Mouse (Mus musculus) cerebellum, adult 11-12 months (tissue): ENCODE results near the gene Kcnj12.

Experiments used
- DNase-seq: peaks from one replicate; pipeline ENCODE4 v3.0.0; 2022

The Kcnj12 gene

DNA sequence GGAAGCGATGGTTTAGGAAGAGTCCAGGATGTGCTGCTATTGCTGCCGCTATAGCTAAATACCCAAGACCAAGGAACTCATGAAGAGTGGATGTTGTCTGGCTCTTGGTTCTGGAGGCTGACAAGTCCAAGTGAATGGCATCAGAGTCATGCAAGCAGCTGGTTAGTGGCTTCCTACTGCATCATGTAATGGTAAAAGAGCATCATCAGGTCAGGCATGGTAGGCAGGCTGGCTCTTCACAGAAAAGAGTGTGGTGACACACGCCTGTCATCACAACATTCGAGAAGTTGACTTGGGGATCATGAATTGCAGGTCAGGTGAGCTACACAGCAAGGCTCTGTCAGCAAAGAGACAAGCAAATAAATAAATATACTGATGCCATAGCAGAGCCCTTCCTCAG lies 89.1 kb downstream of the Kcnj12 start:
- no peak for DNase-seq

DNA sequence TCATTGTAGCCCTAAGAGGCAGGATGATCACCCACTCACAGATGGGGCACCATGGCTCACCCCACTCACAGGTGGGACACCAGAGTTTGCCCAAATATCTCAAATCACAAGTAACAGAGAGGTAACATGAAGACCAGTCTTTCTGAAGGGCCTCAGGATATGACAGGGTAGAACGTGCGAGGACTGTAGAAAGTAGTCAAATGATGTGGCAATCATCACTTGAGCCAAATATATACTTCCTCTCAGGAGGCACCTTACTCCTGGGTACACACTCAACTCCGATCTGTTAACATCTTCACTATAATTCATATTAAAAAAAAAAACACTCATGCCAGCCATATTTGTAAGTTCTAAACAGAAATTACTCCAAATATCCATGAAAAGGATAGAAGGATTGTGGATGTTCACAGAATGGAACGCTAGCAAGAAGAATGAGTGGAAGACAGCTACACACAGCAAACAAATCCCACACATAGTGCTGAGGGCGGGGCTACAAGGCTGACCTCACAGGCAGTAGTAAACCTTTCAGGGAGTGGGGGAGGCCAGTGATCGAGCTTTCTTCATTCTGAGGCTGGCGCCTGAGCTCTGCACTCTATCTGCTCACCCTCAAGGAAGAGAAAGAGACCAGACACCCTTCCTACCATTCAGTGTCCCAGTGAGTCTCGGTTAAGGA lies 90.1 kb downstream of the Kcnj12 start:
- no peak for DNase-seq

DNA sequence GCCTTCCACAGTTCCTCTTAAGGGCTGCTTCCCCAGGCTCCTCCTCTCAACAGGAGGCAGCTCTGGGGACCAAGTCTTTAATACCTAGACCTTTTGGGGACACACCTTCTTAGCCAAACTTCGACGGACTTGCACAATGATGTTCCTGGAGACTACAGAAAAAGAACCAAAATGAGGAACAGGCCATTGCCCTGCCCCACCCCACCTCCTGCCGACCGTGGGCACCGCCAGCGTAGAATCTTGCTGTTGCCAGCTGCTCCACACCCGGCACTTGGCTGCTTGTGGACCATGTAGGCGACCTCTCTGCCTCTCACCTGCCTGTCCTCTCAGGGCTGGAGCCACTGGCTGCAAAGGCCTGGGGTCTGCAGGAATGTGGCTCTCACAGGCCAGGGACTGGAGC lies 93.9 kb downstream of the Kcnj12 start:
- no peak for DNase-seq

DNA sequence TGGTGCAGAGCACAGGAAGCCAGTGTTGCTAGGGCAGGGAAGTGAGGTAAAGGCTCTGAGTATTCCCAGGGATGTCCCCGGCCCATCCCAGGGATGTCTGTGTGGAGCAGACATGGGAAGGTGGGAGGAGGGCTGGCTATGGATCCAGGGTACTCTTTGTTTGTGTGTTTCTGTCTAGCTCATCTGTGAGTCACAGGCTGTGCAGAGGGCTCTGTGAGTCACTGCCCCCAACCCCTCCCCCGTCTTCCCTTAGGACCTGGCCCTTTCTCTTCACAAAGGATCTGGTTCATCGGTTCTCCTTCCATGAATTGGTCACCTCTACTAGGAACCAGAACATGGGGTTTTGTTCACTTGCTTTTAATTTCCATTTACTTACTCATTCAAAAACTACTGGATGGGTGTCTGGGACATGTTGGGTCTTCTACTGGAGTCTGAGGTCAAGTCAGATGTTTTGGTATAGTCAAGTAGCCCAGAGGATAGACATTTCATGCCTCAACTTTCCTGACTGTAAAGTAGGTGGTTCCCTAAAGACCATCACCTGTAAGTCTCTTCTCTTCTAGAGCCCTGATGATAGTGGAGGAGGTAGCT lies 97.7 kb downstream of the Kcnj12 start:
- DNase-seq: no peak
